Mouse (Mus musculus) kidney, postnatal 4 days (tissue): ENCODE measurements around the gene Ppm1e.

Source experiments
- DNase-seq, 2 experiments: peaks; one replicate each; pipeline ENCODE4 v3.0.0; 2021; ENCODE audit warnings: mixed read lengths in 2 of 2

The Ppm1e gene

DNA sequence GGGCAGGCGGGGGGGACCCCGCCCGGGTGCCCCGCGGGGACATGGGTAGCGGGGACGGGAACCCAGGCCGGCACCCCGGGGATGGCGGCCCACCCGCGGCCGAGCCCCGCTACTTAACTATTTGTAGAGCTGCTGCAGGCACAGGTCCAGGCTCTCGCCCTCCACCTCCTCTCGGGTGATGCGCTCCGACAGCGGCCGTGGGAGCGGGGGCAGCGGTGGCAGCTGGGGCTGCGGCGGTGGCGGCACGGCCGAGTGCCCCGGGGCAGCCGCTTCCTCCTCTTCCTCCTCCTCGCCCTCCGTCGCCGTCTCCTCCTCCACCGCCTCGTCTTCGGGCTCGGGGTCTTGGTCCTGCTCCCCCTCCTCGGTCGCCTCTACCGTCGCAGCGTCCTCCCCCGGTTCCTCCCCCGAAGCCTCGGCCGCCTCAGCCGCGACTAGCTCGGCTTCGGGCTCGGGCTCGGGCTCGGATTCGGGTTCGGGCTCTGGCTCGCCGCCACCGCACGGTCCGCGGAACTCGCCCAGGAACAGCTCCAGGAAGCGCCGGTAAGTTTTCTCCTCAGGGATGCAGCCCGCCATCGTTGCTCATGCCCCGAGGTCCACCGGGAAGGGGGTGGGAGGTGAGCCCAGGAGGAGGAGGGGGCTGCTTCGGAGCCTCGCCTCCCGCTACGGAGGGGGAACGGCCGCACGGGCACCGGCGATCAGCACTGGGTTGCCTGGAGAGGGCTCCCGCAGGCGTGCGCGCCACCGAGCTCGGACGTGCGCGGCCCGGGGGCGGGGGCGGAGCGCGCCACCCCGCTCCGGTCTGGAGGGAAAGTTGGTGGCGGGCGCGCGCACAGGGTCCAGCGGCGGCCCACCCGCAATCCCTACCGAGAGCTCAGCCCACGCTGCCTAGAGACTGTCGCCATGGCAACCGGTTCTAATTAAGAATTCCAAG, at the start of gene Ppm1e:
Ppm1e (minus strand) TSS at position 693 of the 931 bp plus-strand sequence.
- DNase-seq, result peak; percentile 82 to 87

DNA sequence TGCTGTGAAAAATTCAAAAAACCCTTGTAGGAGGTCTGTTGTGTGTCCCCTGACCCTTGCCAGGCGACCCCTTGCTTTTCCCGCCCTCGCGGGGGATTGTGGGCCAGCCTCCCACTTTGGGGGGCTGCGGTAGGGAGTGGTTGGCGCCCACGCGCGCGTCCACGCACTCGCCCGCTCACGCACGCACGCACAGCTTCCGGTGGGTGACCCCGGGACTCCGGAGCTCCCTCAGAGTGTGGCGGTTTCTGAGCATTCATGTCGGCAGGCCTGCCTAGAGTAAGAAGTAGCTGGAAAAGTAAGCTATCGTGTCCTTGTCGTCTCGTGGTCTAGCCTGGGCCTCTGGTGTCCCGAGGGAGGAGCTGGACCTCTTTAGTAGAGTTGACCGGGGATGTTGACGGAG, 46.1 kb upstream of the Ppm1e start, which contains the start of the genes Rad51c and Tex14:
Rad51c (minus strand) TSS at position 79 of the 400 bp plus-strand sequence.
Tex14 (plus strand) TSS at position 190 of the 400 bp plus-strand sequence.
- no peak for DNase-seq

DNA sequence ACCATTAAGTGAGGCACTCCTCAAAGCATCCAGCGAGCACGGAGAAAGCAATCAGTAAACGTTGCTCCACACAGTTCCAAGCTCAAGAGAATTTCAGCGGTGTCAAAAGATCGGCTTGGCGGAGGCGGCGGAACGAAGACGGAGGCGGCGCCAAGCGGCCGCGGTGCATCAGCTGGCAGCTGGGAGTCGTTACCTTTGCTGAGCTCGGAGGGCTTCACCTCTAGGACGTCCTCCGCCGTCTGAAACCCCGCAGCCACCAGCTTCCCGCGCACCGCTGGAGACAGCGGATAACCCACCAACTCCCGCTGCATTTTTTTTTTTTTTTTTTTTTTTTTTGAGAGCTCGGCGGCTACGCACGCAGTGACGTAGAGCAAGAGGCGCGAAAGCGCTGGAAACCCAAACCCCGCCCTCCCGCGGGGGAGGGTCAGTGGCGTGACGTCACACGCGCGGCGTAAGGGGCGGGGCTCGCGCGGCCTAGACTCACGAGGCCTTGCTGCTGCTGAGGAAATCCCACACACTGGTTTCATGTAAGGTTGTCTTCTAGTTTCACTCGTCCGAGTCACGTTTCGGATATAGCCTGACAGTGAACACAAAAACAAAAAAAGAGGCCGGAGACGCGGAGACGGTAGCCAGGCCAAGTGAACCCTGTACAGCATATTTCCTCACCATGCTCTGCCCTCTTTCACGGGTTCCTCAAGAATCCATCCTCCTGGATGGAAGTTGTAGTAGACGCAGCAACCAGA, 45.5 kb upstream of the Ppm1e start:
- peak; percentile 97 for DNase-seq

DNA sequence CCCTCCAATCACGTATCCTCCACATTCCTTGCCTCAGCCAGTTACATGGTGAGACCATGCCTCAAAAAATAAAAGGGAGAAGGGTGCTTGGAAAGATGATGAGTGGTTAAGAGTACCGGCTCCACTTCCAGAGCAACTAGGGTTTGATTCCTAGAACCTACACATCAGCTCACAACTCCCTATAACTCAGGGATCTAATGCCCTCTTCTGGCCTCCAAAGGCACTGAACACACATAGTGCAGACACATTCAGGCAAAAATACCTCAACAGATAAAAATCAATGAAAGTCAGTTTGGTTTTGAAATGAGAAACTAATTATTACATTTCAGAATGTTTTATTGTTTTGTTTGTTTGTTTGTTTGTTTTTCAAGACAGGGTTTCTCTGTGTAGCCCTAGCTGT, 39.6 kb upstream of the Ppm1e start:
- DNase-seq, result no peak

DNA sequence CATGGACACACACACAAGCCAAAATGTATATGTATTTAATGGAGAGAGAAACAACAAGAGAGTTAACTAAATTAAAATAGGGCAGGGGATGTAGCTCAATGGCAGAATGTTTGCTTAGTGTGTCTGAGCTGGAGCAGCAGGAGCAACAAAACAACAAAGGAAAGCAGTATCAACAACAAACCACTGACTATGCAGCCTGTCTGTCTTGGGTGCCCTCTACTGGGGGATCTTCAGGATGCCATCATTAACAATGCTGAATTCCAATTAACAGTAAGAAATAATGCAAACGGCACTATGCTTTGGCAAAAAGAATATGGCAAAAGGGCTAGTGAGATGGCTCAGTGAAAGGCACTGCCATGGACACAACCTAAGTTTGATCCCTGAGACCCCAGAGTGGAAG, 35.0 kb upstream of the Ppm1e start:
- peak; percentile 50 to 54 for DNase-seq

- no peak for DNase-seq
These were observed 26.9 kb upstream of the Ppm1e start for GRCm38 (mm10) chr11:87385676-87386075.

DNA sequence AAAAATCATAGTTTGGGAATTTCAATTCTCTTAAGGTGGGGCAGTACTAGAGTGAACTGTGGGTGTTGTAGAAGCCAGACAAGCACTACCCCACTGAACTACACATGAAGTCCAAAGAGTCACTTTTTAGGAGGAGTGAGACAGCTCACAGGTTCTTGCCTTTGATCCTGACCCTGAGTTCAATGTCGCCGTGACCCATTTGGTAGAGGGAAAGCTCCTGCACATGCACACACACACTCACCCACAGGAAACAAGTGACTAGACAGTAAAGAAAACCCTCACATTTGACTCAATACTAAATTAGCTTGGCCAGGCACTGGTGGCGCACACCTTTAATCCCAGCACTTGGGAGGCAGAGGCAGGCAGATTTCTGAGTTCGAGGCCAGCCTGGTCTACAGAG, 25.7 kb upstream of the Ppm1e start:
- DNase-seq, result no peak

GRCm38 (mm10) chr11:87367865-87368580, 9.2 kb upstream of the Ppm1e start:
- no peak for DNase-seq

DNA sequence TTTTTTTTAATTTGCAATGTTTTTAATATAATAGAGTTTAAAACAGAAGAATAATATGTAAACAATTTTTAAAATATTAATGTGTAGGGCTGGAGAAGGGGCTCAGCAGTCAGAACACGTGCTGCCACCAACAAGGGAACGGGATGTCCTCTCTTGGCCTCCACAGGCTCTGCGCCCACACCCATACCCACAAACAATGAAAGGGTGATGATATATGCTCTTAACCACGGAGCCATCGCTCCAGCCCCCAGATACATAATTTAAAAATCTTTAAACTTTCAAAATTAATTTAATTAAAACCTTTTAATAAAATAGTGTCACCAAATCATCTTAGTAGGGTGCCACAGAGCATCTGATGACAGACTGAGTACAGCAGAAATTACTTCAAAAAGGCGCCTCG, 8.2 kb upstream of the Ppm1e start:
- DNase-seq, result no peak

- no peak for DNase-seq
These were observed 6.3 kb upstream of the Ppm1e start for GRCm38 (mm10) chr11:87365120-87365519.

DNA sequence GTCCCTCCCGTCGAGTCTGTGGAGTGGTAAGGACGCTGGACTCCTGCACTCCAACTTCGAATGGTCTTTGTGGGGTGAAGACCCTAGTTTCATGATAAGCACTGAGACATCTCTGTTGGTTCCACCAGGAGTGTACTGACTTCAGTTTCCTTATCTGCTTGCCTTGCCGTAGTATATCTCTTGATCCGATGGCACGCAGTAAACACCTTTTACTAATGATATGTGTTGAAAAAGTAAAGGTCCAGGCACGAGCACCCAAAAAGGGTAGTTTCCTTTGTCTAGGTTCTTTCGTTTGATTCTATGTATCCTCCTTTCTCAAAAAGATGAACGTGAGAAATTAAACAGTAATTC, 414 bp upstream of the Ppm1e start:
- no peak for DNase-seq

DNA sequence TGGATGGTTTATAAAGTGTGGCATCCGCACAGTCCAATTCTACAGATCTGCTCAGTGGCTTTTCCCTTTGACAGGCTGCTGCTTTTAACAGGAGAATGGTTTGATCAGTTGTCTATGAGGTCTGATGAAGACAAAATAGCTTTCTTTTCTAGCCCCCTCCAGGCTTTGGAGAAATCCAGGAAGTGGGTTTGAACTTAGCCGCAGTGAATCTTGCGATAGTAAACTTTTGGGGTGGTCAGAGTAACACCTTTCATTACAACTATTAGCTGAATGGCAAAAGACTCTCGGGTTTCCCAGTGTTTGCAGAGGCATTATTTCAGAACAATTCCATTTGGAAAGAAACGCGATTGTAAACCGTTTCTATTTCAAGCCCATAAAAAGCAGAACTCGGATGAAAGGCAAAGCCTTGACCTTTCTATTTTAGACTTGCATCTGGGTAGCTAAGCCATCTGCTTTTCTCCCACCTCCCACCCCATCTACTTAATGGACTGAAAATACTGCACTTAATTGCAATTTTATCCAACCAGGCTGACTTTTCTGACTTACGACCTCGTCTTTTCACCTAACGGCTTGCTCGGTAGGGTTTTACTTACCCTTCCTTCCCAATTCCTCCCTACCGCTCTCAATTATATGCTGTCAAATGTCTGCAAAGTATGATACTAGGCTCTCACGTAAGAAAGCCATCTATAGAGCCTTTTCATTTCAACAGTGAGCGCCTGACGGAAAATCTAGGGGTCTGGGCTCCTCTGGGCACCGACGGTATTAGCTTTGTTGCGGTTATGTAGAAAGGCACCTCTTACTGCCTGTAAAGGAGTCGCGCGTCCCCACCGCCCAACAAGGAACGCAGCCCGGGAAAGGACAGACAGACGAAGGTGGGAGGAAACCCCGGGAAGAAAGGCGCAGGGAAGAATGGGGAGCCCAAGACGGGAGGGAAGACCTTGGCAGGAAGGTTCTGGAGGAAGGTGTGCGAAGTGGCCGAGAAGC, 1.2 kb downstream of the Ppm1e start:
- peak; percentile 11 to 26 for DNase-seq

DNA sequence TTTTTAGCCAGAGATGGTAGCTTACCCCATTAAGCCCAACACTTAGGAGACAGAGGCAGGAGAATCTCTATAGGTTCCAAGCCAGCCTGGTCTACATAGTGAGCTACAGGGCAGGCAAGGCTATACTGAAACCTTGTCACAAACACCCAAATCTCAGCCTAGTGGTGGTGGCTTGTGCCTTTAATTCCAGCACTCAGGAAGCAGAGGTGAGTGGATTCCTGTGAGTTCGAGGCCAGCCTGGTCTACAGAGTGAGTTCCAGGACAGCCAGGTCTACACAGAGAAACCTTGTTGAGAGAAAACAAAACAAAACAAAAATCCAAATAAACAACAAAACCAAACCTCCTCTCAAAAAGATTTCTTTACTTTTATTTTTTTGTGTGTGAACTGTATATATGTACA, 4.0 kb downstream of the Ppm1e start:
- DNase-seq, result no peak

DNA sequence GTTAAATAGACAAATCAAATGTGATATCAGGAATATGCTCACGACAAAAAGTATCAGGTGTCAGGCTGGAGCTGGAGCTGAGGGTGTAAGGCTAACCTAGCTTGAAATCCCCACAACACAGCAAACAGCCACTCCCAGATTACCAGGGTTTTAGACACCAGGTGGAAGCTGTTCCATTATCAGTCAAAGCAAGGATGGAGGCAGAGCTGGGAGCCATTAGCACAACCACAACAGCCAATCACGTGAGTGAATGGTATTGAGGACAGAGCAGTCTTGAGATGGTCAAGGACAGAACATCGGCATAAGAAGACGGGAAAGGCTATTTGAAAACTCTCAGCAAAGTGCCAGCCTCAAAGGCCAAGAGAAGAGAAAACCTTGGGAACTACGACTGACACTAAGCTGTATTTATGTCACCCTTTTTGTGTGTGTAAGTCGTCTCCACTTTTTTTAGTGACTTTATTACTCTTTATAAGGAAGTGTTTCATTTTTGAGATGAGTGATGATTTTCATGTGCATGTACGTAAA, 5.1 kb downstream of the Ppm1e start:
- no peak for DNase-seq

DNA sequence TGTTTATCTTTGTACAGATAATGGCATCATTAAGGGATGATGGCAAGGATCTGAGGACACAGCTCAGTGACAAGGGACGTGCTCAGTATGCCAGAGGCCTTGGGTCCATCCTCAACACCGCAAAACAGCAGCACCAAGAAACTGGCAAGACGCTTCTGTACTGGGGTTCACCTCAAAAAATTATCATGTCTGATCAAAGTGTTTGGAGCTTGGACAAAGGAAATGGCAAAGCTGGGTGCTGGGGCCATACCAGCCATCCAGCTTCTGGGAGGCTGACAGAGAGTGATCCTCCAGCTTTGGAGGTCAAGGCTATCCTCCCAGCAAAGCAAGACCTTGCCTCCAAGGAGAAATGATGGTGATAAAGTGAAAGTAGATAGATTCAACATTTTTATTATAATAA, 32.4 kb downstream of the Ppm1e start:
- no peak for DNase-seq

- peak; percentile 7 to 12 for DNase-seq
These were observed 36.3 kb downstream of the Ppm1e start for GRCm38 (mm10) chr11:87322558-87322957.

DNA sequence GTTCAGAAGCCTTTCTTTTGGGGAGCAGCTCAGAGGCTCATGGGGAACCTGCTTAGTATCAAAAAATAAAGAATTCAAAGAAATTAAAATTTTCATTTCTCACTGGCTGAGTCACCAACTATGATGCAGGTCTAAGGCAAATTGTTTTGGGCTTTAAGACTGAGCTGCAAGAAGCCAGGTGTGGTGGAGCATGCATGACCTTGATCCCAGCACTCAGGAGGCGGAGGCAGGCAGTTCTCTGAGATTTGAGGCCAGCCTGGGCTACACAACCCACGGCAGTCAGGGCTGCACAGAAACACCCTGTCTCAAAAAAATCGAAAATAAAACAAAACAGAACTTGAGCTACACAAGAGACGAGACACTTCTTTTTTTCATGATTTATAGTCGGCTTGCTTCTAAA, 38.8 kb downstream of the Ppm1e start:
- no peak for DNase-seq

DNA sequence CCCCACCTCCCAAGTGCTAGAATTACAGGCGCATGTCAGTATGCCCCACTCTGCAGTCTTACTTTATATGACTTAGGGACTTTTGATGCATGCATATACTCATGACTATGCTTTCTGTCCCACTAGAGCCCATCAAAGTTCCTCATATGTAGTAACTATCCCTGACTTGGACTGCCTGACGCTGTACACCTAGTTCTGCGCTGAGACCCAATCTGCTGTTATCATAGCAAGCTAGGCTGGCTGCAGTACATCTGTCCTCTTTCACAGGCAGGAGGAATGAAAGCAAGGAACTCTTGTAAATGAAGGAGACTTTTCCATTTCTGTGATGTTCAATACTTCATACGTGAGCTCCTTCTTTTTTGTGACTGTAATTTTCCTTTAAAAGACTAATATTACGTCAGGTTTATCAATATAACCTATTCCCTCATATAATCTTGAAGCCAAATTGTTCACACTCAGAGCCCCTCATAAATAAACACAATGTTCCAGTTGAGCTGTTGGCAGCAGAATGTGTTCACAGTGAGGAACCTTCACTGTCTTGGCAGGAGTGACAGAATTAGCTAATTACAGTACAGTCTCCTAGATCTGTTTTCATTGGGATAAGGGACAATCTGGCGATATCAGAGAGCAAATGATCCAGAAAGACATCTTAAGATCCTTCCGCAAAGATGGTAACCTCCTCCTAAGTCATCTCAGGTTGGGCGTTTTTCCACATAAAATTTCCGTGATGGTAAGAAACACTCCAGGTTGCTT, 39.7 kb downstream of the Ppm1e start:
- no peak for DNase-seq

DNA sequence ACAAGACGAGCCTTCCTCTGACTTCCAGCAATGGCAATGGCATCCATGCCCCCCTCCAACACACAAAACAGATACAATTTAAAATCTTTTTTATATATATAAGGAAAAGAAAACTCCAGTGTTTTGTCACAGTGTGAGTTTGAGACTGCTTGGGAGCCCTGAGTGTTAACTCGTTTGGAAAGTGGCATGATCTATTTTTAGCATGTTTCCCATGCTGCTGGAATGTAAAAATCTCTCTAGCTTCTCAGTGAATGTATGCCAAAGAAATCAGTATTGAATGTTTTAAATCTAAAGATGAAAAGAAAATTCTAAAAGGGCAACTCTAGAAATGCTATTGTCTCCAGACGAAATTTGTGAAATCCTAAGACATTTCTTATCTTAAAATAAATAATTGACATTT, 45.3 kb downstream of the Ppm1e start:
- no peak for DNase-seq

DNA sequence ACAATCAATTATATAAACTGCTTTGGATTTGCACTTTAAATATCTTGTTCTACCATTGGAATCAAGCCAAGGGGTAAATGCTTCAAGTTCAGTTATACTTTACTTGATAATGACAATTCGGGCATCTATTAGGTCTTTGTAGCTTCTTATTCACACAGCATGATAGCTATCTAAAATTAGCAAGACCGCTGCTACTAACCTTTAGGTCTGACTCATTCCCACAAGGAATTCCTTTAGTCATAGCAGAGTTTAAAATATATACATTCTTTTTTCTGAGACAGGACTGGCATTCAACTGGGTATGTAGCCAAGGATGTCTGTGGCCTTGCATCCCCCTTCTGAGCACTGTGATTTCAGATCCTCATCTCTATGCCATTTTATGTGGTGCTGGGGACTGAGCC, 48.5 kb downstream of the Ppm1e start:
- no peak for DNase-seq
